ENCODE assay signal across 24 mouse cellular contexts in genomic region chr3:32371957-32372356, GRCm38 (mm10).
"Had no signal": no experiment of that assay in that cellular context is flagged by ENCODE, and none has a peak within 500 bp of the region (broad histone marks: within the 10 kb centered on the region; RNA-seq: fewer than 3 reads in every experiment).

No protein-coding gene starts in this region.

- DNase-seq: liver, embryonic 13.5 days; liver, postnatal 0 days; lung, adult 2 months; lung, postnatal 14 days; lung, postnatal 36 days; midbrain, embryonic 14.5 days; retina, postnatal 1 day; right cerebral cortex, adult 18-20 months; right cerebral cortex, postnatal 25 days; right cerebral cortex, postnatal 4 days; thymus, adult 2 months; thymus, postnatal 25 days; thymus, postnatal 4 days had no signal

- ATAC-seq: liver, postnatal 0 days; lung, postnatal 0 days; midbrain, embryonic 16.5 days had no signal

- H3K9me3 ChIP-seq: liver, embryonic 13.5 days; liver, embryonic 15.5 days; lung, embryonic 15.5 days; midbrain, embryonic 10.5 days; midbrain, embryonic 12.5 days; neural tube, embryonic 12.5 days had no signal

- H3K4me1 ChIP-seq: liver, embryonic 13.5 days; liver, embryonic 15.5 days; lung, embryonic 15.5 days; midbrain, embryonic 10.5 days; midbrain, embryonic 12.5 days; neural tube, embryonic 12.5 days had no signal

- H3K4me3 ChIP-seq: liver, embryonic 13.5 days; liver, embryonic 15.5 days; lung, embryonic 15.5 days; megakaryocyte, embryonic 14.5 days; midbrain, embryonic 10.5 days; midbrain, embryonic 12.5 days; myocyte; neural tube, embryonic 12.5 days had no signal

- H3K9ac ChIP-seq: liver, embryonic 13.5 days; liver, embryonic 15.5 days; liver, postnatal 0 days; lung, embryonic 15.5 days; midbrain, embryonic 12.5 days; neural tube, embryonic 12.5 days had no signal

- H3K4me2 ChIP-seq: liver, embryonic 11.5 days; liver, embryonic 13.5 days; liver, embryonic 15.5 days; lung, embryonic 15.5 days; midbrain, embryonic 12.5 days; neural tube, embryonic 12.5 days had no signal

- H3K36me3 ChIP-seq: liver, embryonic 13.5 days; liver, embryonic 15.5 days; lung, embryonic 15.5 days; midbrain, embryonic 10.5 days; midbrain, embryonic 12.5 days; neural tube, embryonic 12.5 days had no signal

- H3K27me3 ChIP-seq: lung, embryonic 15.5 days; megakaryocyte, embryonic 14.5 days; midbrain, embryonic 12.5 days; neural tube, embryonic 12.5 days had no signal

- H3K27ac ChIP-seq: liver, embryonic 13.5 days; liver, embryonic 15.5 days; lung, embryonic 15.5 days; macrophage; midbrain, embryonic 10.5 days; midbrain, embryonic 12.5 days; neural tube, embryonic 12.5 days had no signal
